Mouse (Mus musculus) brain, embryonic 14.5 days (tissue): ENCODE results near the gene Larp1.

Source experiments
- CTCF ChIP-seq: fragments of 200-500 bp; IDR thresholded peaks from 2 replicates; pipeline ENCODE4 v1.5.1; 2012; ENCODE audit warnings: inconsistent platforms, mild to moderate bottlenecking, moderate library complexity, borderline replicate concordance; ENCODE audit not compliant: insufficient read depth, insufficient read length; ENCODE audit errors: extremely low read depth
- POLR2A ChIP-seq: fragments of 200-500 bp; IDR thresholded peaks from 2 replicates; pipeline ENCODE4 v1.6.1; 2012; ENCODE audit warnings: mild to moderate bottlenecking, inconsistent platforms, borderline replicate concordance; ENCODE audit not compliant: poor library complexity, insufficient read depth, insufficient read length, severe bottlenecking; ENCODE audit errors: extremely low read depth

DNA sequence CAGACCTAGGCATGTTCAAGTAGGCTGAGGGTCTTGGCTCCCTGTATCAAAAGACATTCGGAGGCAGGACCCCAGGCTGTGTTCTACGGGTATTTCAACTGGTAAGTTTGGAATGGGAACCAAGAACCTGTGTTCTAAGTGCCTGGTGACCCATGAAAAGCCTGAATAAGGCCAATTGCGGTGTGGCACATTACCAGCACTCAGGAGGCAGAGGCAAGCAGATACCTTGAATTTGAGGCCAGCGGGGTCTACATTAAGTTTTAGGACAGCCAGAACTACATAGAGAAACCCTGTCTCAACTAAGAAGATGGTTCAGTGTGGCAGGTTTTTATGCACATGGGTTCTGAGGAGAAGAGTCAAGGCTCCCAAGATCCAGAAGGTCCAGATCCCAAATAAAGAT, 56.2 kb downstream of the Larp1 start:
- no peak for TF ChIP-seq CTCF
- TF ChIP-seq POLR2A = no peak
